Mouse (Mus musculus) right cerebral cortex, adult 2 months (tissue): ENCODE measurements around the gene Pla2g5.
"Not testable (repeated sequence)": the region's sequence is repeated elsewhere in the genome, so short reads cannot be mapped to it uniquely, and the experiment has no call there.

Experiments
- DNase-seq, 2 experiments: peaks; one replicate each; pipeline ENCODE4 v3.0.0; 2021 to 2022; ENCODE audit warnings: low spot score in 2 of 2

Pla2g5 gene

GRCm38 (mm10) chr4:138858446-138858845, 4.8 kb downstream of the Pla2g5 start:
- peak in 1 of 2 experiments; percentile 56 for DNase-seq

- no peak for DNase-seq
Observed at GRCm38 (mm10) chr4:138857576-138857975, 5.7 kb downstream of the Pla2g5 start.

- DNase-seq, result peak; percentile 71 to 81
Observed at GRCm38 (mm10) chr4:138856491-138856890, 6.8 kb downstream of the Pla2g5 start.

GRCm38 (mm10) chr4:138855092-138855632, 8.1 kb downstream of the Pla2g5 start:
- DNase-seq, result peak in 1 of 2 experiments; percentile 57

- DNase-seq, result peak in 1 of 2 experiments; percentile 27
Observed at GRCm38 (mm10) chr4:138852961-138853360, 10.3 kb downstream of the Pla2g5 start.

- peak; percentile 82 to 89 for DNase-seq
Observed at GRCm38 (mm10) chr4:138851463-138851862, 11.8 kb downstream of the Pla2g5 start.

- peak; percentile 84 to 87 for DNase-seq
Observed at GRCm38 (mm10) chr4:138841386-138841785, 21.9 kb downstream of the Pla2g5 start.

- no peak for DNase-seq
Observed at GRCm38 (mm10) chr4:138840726-138841125, 22.6 kb downstream of the Pla2g5 start.

GRCm38 (mm10) chr4:138839806-138840205, 23.5 kb downstream of the Pla2g5 start:
- DNase-seq, result no peak

GRCm38 (mm10) chr4:138827147-138827546, 36.1 kb downstream of the Pla2g5 start:
- DNase-seq, result no peak

DNA sequence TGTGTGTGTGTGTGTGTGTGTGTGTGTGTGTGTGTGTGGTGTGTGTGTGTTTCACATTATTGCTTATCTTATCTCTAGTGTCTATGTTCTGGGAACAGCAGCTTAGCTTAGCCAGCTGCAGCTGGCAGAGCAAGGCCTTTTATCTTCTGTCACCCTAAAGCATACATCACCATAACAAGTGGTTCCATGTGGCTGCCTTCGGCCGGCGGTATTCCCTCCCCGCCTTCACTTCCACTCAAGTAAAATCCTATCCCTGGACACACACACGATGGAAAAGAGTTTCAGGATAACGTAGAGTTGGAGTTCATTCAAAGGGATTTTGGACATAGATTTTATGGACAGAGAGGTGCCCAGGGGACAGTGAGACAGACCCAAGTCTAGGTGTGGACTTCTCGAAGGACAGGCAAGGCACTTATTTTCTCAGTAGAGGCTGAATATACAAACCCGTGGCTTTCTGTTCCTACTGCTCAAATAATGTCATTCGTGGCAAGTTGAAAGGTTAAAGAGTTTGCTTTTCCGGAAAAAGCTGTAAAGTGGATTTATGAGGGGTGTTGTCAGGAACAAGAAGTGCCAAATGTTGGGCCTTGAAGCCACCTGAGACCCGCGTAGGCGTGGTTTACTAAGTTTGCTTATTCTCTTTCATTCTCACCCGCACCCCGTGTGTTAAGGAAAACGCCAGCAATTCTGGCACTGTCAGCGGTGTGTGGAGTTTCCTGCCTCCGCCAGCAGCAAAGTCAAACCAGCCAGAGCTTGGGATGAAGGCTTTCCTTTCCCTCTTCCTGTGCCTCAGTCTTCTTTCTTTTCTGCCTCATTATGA, 37.3 kb downstream of the Pla2g5 start:
- DNase-seq, result no peak

- DNase-seq, result peak in 1 of 2 experiments; percentile 24
Observed at GRCm38 (mm10) chr4:138824660-138825059, 38.6 kb downstream of the Pla2g5 start.

DNA sequence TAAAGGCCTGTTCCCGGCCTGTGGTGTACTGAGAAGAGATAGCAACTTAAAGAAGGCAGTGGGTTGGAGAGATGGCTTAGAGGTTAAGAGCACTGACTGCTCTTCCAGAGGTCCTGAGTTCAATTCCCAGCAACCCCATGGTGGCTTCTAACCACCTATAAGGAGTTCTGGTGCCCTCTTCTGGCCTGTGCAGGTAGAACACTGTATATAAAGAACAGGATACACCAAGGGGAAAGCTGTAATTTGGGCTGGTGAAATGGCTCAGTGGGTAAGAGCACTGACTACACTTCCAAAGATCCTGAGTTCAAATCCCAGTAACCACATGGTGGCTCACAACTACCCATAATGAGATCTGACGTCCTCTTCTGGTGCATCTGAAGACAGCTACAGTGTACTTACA, 39.1 kb downstream of the Pla2g5 start:
- DNase-seq, result not testable (repeated sequence)

DNA sequence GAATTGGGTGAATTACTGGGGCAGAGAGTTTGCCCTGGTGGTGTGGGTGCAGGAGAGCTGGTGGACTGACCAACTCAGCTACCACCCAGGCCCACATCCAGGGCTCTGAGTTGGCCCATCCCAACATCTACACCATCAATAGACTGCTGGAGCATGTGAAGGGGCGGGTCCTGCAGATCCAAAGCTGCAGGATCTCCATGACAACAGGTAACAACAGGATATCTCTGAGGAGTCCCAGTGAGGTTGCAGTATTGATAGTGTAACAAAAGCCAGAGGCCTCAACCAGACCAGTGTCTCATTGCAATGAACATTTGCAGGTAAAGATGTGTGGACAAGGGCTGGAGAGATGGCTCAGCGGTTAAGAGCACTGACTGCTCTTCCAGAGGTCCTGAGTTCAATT, 42.2 kb downstream of the Pla2g5 start:
- DNase-seq, result no peak

DNA sequence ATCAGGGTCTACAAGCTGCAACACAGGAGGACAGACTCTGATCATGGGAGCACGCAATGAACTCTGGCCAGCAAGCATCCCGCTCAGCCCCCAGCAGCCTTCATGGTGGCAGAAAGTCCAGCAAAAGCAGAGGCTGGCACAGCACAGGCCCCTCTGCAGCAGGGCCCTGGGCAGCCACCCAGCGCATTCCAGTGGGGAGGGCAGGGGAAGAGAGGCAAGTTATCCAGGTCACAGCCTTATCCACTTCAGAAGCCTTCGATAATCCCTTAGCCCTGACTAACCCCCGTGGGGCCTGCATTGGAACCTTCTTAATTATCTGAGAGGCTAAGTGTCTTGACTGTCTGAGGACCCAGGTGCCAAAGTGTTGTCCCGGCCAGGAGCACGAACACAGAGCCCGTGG, 44.2 kb downstream of the Pla2g5 start:
- no peak for DNase-seq

- no peak for DNase-seq
Observed at GRCm38 (mm10) chr4:138817736-138818135, 45.5 kb downstream of the Pla2g5 start.

DNA sequence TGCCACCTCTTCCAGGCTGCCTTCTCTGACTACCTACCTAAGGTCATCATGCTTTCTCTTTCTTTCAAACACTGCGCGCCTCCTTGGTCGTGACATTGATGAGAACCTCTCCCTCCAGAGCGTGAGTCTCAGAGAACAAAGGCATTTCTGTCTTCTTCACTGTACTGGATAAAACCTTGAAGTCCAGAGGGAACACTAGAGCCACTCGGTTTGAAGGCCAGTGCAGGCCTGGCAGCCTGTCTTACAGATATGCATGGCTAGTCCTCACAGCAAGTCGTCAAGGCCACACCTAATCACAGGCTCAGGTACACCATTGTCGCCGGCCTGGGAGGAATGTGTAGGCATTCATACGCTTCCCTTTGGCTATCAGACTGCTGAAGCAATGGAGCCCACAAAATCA, 47.1 kb downstream of the Pla2g5 start:
- DNase-seq, result no peak

DNA sequence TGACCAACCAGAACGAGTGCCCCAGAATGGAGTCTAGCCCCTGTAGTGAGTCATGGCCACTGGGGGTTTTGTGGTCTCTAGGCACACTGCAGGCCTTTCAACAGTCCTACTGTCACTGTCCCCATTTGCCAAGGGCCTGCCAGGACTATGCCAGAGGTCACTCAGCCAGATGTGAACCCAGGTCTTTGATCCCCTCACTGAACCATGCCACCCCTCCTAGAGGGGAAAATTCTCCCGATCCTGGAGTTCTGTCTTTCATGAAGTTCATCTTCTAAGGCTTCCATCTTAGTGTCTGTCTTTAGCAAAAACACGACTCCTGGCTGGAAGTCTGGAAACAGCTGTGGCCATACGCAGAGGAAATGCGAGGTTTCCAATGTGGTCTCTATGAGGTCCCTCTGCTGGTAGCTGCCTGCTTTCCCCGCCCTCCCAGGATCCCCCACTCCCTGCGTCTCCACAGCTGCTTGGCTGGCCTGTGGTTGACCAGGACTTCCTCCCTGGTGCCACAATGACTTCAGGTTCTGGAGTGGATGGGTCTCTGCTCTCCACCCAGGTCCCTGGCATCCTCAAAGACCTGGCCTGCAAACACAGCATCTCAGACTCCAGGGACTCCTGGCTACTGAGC, 56.3 kb downstream of the Pla2g5 start:
- DNase-seq, result no peak

DNA sequence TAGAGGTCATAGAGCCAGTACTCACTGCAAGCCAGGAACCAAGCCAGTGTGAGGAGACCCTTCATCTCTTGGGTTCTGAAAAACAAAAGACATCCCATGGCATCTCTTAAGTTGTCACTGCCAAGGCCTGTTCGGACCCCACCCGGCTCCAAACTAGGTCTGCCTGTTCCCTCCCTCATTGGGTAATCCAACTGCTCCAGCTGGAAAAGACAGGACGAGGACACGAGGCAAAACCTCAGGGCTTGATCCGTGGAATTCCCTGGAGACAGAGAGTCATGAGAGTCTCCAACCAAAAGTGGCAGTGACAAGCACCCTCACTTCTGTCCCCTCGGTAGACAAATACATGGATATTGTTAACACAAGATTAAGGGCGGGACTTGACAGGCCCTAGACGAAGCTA, 57.1 kb downstream of the Pla2g5 start:
- DNase-seq, result no peak

DNA sequence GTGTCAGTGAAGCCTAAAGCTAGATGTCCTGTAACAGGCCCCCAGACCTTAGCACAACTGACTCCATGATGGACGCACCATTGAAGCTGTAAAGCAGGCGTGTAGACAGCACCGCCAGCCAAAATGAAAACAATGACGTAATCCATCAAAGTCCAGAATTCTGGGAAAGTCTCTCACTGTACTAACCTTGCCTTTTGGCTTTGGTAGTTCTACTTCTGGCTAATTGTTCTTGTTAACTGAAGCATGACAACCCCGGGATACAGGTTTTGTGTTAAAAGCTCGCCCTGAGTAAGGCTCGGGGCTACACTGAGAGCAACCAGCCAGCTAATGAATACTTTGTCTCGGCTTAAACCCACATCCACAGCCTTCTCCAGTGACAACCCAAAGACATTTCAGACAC, 58.0 kb downstream of the Pla2g5 start:
- DNase-seq, result no peak

DNA sequence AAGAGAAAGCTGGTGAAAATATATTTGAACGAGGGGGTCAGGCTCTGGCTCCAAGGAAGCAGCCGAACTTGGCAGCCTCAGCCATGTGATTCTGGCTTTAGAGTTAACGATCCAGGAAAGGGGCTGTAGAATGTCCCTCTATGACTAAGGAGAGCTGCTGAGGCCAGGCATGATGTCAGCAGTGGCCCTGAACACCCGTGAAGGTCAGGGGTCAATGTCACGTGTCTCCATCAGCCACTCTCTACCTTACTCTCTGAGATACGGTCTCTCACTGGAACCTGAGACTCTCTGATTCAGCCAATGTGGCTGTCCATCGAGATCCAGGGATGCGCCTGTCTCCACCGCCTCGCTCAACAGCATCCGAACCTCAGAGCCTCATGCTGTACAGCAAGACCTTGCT, 60.4 kb downstream of the Pla2g5 start:
- DNase-seq, result no peak

GRCm38 (mm10) chr4:138801631-138802030, 61.7 kb downstream of the Pla2g5 start:
- peak in 1 of 2 experiments; percentile 48 for DNase-seq
